Mouse (Mus musculus) telencephalon, adult 2 months (tissue): ENCODE data around the gene Triml1.

Experiments
- DNase-seq: peaks from one replicate; pipeline ENCODE4 v3.0.0-alpha.2; 2011; ENCODE audit warnings: low read depth, low spot score

Triml1 gene

GRCm38 (mm10) chr8:43141386-43141785, at the start of gene Triml1:
Gene Triml1, minus strand, starts transcription at chr8:43141486.
- no peak for DNase-seq

- DNase-seq: no peak
Observed at GRCm38 (mm10) chr8:43182281-43182680, 41.0 kb upstream of the Triml1 start.

- DNase-seq: no peak
Observed at GRCm38 (mm10) chr8:43180054-43180690, 38.9 kb upstream of the Triml1 start, which contains the start of gene Triml2. Gene Triml2, plus strand, starts transcription at chr8:43180541.

GRCm38 (mm10) chr8:43179189-43179588, 37.9 kb upstream of the Triml1 start:
- no peak for DNase-seq

- no peak for DNase-seq
Observed at GRCm38 (mm10) chr8:43178263-43178662, 37.0 kb upstream of the Triml1 start.

- DNase-seq: no peak
Observed at GRCm38 (mm10) chr8:43176766-43177486, 35.6 kb upstream of the Triml1 start.

GRCm38 (mm10) chr8:43169249-43169755, 28.0 kb upstream of the Triml1 start:
- no peak for DNase-seq

- DNase-seq: peak; percentile 41
Observed at GRCm38 (mm10) chr8:43168083-43168482, 26.8 kb upstream of the Triml1 start.

- DNase-seq: no peak
Observed at GRCm38 (mm10) chr8:43164453-43164852, 23.2 kb upstream of the Triml1 start.

GRCm38 (mm10) chr8:43163255-43163654, 22.0 kb upstream of the Triml1 start:
- no peak for DNase-seq

GRCm38 (mm10) chr8:43149307-43149706, 8.0 kb upstream of the Triml1 start:
- no peak for DNase-seq

- DNase-seq: no peak
Observed at GRCm38 (mm10) chr8:43111205-43111827, 30.0 kb downstream of the Triml1 start.
